Mouse (Mus musculus): ENCODE data around the gene Rsph14.
A peak's percentile ranks its signal among the peaks of the same experiment; 100 is the strongest.
"Not testable (repeated sequence)": the region's sequence is repeated elsewhere in the genome, so short reads cannot be mapped to it uniquely, and the experiment has no call there.

The Rsph14 gene

DNA sequence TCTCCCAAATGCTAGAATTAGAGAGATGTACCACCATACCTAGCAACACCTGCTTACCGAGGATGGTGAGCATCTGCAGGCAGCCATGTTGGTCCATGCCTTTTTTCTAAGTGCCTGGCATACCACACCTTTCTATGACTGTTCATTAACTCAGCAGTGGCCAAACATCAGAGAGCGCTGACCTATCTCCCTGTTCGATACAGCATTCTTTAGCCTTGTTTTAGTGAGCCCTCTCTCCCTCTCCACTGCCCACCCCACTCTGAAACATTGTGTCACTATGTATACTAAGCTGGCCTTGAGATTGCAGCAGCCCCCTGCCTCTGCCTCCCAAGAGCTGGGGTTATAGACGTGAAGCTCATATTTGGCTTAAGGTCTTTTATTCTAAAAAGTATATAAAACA, 21.3 kb upstream of the Rsph14 start:
- DNase-seq (ENCODE audit: low spot score in 2 of 2), result no peak

DNA sequence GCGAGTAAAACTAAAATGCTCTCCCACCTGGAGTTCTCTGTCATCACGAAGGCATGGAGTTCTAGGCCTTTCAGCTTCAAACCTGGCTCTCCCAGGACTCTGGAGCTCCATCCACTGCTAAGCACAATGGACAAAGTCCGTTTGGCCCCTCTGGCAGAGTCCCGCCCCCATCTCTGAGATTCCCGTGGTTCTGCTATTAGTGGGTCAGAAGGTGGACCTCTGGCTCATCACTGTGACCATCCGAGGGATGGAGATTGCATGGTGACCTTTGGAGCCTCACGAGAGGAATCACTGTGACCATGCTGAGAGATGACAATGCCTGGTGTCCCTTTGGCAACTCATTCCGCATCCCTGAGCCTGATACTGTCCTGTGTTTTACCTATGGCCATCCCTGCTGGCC, 20.5 kb upstream of the Rsph14 start:
- no peak for DNase-seq (ENCODE audit: low spot score in 2 of 2)

- DNase-seq (ENCODE audit: low spot score in 2 of 2), result no peak
These were observed 19.1 kb upstream of the Rsph14 start for GRCm38 (mm10) chr10:75051364-75052074.

- no peak for DNase-seq (ENCODE audit: low spot score in 2 of 2)
These were observed 16.3 kb upstream of the Rsph14 start for GRCm38 (mm10) chr10:75048711-75049110.

GRCm38 (mm10) chr10:75045831-75046230, 13.4 kb upstream of the Rsph14 start:
- no peak for DNase-seq (ENCODE audit: low spot score in 2 of 2)

DNA sequence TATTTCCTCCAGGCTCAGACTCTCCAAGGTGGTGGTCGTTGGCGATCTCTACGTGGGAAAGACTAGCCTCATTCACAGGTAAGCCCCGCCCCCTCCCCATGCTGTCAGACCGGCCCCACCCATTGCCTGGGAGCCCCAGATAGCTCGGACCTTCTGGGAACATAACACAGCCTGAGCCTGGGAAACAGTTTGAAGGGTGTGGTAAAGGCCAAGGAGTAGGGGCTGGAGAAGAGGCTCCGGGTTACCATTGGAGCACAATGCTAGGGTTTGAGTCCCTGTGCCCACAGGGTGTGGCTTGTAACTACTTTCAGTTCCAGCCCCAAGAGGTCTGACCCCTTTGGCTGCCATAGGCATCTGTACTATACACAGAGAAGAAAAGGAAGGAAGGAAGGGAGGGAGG, 12.1 kb upstream of the Rsph14 start:
- DNase-seq (ENCODE audit: low spot score in 2 of 2), result no peak

DNA sequence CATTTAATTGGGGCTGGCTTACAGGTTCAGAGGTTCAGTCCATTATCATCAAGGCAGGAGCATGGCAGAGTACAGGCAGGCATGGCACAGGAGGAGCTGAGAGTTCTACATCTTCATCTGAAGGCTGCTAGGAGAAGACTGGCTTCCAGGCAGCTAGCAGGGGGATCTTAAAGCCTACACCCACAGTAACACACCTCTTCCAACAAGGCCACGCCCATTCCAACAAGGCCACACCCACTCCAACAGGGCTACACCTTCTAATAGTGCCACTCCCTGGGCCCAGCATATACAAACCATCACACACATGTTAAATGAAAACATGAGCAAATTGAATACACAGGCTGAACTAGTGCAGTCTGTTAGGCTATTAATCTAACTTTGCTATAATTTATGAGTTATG, 9.7 kb upstream of the Rsph14 start:
- DNase-seq (ENCODE audit: low spot score in 2 of 2), result not testable (repeated sequence)

GRCm38 (mm10) chr10:75036883-75037379, 4.5 kb upstream of the Rsph14 start, which contains the start of gene Rab36:
Gene Rab36, plus strand, starts transcription at chr10:75037058.
- peak; percentile 44 to 65 for DNase-seq (ENCODE audit: low spot score in 2 of 2)

DNA sequence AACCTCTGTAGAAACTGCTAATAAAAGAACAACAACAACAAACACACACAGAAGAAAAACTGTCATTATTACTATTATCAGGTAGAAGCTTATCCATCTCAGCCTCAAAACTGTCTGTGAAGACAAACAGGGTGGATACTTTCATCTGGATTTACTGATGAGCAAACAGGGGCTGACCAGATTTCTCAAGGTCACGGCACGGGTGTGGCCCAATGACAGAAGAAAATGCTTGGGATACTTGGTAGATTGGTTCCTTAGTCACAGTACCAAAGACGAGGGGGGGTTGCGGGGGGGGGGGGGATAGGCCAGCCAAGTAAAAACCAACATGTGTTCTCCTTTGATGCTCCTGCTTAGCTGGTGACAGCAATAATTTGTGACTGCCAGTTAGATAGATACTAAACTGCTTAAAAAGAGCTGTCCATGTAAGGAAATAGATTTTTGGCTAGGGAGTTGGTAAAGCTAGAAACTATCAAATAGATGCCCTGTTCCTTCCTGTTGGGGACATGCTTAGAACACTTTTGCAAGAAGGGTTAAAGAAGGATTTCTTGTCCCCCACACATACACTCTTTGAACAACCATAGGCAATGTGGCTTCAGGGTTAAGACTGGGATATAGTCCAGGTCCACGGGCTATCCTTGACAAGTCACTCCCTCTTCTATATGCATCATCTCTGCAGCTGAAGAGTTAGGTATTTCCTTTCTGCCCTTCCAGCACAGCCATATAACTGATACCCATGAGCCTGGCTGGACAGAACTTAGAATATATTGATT, 856 bp downstream of the Rsph14 start:
- DNase-seq (ENCODE audit: low spot score in 2 of 2), result no peak

DNA sequence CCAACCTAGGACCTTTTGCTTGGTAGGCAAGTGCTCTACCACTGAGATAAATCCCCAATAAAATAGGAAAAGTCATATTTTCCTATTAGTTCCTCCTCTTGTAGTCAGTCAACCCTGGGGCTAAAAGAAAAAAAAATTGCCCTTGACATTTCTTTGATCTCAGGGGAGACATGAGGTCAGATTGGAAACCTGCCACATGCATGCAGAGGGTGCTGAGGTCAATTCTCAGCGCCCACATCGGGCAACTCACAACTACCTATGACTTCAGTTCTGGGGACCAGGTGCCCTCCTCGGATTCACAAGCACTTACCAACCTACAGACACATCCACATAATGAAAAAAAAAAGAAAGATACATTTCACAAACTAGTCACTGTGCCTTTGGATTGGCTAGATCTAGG, 2.2 kb downstream of the Rsph14 start:
- DNase-seq (ENCODE audit: low spot score in 2 of 2), result no peak

GRCm38 (mm10) chr10:75029677-75030076, 2.7 kb downstream of the Rsph14 start:
- DNase-seq (ENCODE audit: low spot score in 2 of 2), result no peak

DNA sequence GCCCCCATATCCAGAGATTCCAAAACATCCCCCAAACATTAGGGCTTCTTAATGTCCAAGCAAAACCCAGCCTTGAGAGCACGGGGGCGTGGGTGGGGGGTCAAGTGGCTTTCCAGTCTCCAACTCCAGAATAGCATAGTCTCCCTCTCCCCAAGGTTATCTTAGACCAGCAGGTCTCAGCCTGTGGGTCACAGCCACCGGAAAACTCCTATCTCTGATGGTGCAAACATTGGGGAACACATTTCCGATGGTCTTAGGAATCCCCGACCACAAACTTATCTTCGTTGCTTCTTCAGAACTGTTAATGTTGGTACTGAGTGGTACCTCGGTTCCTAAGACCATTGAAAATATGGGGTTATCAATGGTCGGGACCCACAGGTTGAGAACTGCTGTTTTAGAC, 3.6 kb downstream of the Rsph14 start:
- no peak for DNase-seq (ENCODE audit: low spot score in 2 of 2)

DNA sequence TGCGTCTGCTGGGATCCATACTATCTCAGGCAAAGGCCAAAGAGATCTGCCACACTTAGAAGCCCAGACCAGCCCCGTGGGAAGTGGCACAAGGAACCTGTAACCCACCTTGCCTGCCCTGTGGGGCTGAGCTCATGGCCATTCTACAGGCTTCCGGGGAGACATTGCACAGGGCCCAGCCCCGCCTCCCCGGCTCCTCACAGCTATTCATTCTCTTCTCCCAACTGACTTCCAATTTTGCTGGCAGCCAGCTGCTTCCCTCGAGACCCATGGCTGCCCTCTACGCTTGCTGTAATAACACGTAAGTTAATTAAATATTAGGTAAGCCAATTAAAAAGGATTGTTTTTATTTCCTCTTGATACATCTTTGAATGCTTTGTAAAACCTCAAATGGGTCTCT, 5.9 kb downstream of the Rsph14 start:
- no peak for DNase-seq (ENCODE audit: low spot score in 2 of 2)

DNA sequence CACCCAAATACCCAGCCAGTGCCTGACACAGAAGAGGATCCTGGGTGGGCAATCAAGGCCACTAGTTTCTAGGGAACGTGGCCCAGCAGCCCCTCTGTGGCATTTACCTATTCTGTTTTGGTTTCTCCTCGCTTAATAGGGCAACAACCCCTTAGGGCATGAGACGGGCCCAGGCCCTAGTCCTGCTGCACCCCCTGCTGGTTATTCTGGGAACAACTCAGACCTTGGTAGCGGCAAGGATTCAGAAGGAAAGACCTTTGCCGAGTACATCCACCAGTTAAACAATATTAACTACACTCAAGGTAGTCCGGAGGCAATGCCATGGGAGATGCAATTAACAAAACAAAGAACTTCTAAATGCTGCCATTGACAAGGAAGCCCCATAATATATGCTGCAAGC, 11.2 kb downstream of the Rsph14 start:
- peak; percentile 26 to 61 for DNase-seq (ENCODE audit: low spot score in 2 of 2)

GRCm38 (mm10) chr10:75020271-75020670, 12.1 kb downstream of the Rsph14 start:
- DNase-seq (ENCODE audit: low spot score in 2 of 2), result no peak

GRCm38 (mm10) chr10:75016481-75016880, 15.9 kb downstream of the Rsph14 start:
- no peak for DNase-seq (ENCODE audit: low spot score in 2 of 2)

DNA sequence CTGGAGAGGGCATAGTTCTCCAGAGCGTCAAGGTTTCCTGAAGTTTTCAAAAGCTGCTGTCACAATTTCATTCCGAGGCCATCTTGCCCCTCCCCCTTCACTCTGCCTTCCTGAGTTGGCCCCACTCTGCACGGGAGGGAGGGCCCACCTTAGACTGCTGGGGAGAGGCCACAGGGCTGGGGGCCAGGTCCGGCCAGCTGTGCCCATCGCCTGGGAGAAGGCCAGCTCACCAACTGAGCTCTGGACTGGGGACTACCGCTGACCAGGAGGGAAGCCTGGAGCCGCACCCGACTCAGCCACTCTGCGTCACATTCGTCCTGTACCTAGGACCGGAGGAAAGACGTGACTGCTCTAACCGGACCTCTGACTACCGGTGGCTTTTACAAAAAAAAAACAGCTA, 16.9 kb downstream of the Rsph14 start:
- DNase-seq (ENCODE audit: low spot score in 2 of 2), result no peak

DNA sequence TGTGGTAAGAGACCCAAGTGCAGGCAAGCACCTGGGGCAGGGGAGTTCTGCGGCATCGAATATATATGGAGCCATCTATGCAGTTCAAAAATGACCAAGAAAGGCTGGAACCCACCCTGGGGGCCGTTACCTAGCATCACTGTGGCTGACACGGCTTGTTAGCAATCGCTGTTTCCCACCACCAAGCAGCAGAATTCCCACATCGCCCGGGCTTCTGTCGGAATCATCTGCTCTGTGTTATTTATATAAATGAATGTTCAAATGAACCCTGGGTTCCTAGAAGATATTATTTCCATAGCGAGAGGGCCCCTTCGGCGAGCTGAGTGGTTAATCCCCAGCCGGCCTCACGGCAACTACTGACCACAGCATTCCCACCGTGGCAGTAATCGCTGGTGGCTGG, 21.7 kb downstream of the Rsph14 start:
- DNase-seq (ENCODE audit: low spot score in 2 of 2), result no peak

GRCm38 (mm10) chr10:75006889-75007662, 25.3 kb downstream of the Rsph14 start:
- DNase-seq (ENCODE audit: low spot score in 2 of 2), result no peak

- no peak for DNase-seq (ENCODE audit: low spot score in 2 of 2)
These were observed 28.3 kb downstream of the Rsph14 start for GRCm38 (mm10) chr10:75004067-75004466.

DNA sequence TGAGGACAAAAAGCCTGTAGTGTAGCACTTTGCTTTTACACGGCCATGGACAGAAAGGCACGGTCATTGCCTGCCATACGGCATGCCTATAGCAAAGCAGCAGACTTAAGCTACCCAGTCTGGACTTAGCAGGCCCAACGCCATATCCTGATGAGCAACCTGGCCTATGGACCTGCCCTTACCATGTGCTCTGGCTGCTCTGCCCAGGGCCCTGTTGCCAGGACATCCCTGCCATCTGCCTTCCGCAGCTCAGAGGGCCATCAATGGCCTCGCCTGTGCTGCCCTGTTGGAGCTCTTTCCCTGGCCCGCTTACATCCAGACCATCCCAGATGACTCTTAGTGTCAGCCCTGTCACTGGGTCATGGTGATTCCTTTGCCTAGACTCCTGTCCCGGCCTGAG, 31.0 kb downstream of the Rsph14 start:
- no peak for DNase-seq (ENCODE audit: low spot score in 2 of 2)

DNA sequence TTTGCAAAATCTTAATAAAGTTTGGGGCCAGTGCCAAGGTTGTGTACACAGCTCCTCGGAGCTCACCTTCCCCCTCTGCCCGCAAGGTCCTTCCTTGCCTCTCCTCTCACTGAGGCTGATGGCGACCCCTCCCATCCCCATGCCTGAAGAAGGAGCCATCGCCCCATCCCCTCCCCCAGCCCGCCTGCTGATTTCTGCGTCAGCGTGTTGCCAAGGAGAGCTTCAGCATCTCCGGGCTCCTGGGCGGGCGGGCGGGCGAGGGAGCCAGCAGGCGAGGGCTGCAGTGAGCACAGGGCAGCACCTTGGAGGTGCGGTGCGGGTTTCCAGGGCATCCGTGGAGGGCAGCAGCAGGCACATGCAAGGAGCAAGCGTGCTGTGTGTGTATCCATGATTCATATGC, 37.0 kb downstream of the Rsph14 start:
- no peak for DNase-seq (ENCODE audit: low spot score in 2 of 2)

All from spleen, postnatal 14 days (tissue).